Mouse (Mus musculus): ENCODE results near the gene Neurod4.

Neurod4 gene

DNA sequence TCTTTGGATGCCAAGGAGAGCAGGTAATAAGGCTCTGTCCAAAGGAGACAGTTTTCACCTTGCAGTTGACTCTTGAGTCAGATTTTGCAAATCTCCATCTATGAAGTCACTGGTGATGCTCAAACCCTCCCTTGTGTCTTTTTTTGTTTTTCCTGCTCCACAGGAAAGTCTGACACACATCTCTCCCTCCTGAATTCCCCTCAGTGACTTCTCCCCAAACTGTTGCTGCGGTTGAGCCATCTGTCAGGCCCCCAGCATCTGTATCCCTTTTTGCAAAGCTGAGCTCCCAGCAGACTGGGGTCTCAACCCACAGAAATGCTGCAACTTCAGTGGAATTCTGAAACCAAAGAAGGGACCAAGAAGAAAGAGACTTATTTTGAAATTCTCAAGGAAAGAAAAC, 47.9 kb downstream of the Neurod4 start:
- no peak for DNase-seq

DNA sequence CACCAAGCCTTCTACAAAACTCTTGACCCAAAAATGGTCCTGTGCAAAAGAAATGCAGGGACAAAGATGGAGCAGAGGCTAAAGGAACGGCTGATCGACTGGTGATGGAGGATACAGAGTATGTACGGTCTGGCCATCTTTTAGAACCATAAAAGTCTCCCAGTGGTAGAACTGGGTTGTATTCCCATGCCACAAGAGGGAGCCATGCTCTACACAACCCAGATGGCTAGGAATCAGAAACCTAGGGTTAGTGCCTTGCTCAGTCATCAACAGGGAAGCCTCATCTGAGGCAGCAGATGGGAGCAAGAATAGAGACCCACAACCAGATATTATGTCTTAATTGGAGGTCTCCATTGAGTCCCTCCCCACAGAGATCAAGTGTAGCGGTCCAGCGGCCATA, 50.5 kb downstream of the Neurod4 start:
- DNase-seq: no peak

DNA sequence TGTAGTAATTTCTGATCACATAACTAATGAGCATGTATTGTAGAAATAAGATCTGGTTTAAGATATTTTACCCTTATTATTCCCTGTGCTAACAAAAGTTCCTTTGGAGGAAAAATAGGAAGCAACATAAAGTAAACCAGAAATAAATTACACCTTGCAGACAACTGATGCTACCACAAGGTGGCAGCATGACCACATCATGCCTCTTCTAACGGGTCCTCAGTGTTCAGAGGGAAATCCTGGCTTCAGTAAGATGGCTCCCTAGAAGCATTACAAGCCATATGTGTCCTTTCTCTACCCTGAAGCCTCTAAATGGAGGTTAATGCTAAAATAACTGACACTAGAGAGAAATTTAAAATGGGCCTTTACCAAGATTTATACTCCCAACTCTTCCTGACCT, 51.8 kb downstream of the Neurod4 start:
- peak in 1 of 2 experiments; percentile 33 for DNase-seq

DNA sequence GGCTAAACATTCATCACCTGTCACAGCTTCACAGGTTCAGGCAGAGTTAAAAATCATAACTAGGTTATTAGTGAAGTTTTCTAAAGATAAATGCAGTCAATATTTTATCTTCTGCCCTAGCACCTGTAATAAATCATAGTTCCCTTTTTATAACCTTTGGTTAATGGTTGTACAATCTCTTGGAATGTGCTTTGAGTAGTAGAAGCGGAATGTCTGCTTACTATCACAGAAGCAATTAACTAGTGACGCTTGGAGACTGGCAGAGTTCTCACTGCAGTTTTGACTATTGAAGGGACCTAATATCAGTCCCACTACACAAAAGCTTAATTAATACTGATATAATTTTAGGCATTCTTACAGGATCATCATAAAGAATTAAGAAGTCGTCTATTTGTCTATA, 55.0 kb downstream of the Neurod4 start:
- no peak for DNase-seq

Measured in lung, postnatal 4 days (tissue).